Mouse (Mus musculus) neutrophil, adult 5-6 weeks (primary cell): Measurements from ENCODE around the gene Qpctl. TPM values are rescaled to one million over a fixed set of nuclear protein-coding genes. Genes with fewer than 3 reads are reported as not detected.

Source experiments
- ATAC-seq: fragments of 151-379, 151-347 bp; 2 replicates; pipeline ENCODE4 v1.8.0; 2017; ENCODE audit warnings: mild to moderate bottlenecking, moderate TSS enrichment; ENCODE audit not compliant: insufficient number of reproducible peaks, poor library complexity, low FRiP score, severe bottlenecking; ENCODE audit errors: extremely low read depth
- total RNA-seq: library from RNA; stranded (forward); fragments of 200-1000 nt; gene quantifications from 2 replicates; pipeline ENCODE4 v1.2.3, GENCODE M21; 2017

Qpctl gene
- total RNA-seq, 1 experiment from 2014 or later: 3.8 TPM

DNA sequence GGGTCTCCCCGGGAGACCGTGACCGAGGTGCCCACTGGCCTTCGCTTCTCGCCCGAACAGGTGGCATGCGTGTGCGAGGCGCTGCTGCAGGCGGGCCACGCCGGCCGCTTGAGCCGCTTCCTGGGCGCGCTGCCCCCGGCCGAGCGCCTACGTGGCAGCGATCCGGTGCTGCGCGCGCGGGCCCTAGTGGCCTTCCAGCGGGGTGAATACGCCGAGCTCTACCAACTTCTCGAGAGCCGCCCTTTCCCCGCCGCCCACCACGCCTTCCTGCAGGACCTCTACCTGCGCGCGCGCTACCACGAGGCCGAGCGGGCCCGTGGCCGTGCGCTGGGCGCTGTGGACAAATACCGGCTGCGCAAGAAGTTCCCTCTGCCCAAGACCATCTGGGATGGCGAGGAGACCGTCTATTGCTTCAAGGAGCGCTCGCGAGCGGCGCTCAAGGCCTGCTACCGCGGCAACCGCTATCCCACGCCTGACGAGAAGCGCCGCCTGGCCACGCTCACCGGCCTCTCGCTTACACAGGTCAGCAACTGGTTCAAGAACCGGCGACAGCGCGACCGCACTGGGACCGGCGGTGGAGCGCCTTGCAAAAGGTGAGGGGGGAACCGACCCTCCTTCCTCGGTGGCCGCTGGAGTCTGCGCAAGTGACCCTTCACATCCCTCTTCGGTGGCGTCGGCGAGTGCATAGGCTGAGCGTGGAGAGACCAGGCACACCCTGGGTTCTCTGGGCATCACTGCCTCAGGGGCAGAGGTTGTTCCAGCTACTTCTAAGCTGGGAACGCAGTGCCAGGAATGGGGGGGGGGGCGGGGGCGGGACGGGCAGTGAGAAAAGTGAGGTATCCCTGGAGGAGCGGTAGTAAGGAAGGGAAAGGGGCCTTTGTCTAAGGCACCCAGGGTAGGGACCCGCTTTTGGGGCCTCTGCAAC is 54.0 kb downstream of the Qpctl start:
- ATAC-seq: no peak

DNA sequence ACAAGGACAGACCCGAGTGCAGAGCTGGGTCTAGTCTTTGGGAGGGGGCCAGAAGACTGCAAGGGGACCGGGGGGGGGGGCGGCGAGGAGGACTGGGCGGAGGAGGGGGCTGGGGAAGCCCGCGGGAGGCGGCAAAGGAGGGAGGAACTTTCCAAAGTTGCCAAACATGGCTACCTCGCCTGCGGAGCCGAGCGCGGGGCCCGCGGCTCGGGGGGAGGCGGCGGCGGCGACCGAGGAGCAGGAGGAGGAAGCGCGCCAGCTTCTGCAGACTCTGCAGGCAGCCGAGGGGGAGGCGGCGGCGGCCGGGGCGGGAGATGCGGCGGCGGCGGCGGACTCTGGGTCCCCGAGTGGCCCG is 54.6 kb downstream of the Qpctl start, which contains the start of gene Six5:
Gene Six5, plus strand, starts transcription at position 124 of the 355 bp plus-strand sequence.
- ATAC-seq: no peak

DNA sequence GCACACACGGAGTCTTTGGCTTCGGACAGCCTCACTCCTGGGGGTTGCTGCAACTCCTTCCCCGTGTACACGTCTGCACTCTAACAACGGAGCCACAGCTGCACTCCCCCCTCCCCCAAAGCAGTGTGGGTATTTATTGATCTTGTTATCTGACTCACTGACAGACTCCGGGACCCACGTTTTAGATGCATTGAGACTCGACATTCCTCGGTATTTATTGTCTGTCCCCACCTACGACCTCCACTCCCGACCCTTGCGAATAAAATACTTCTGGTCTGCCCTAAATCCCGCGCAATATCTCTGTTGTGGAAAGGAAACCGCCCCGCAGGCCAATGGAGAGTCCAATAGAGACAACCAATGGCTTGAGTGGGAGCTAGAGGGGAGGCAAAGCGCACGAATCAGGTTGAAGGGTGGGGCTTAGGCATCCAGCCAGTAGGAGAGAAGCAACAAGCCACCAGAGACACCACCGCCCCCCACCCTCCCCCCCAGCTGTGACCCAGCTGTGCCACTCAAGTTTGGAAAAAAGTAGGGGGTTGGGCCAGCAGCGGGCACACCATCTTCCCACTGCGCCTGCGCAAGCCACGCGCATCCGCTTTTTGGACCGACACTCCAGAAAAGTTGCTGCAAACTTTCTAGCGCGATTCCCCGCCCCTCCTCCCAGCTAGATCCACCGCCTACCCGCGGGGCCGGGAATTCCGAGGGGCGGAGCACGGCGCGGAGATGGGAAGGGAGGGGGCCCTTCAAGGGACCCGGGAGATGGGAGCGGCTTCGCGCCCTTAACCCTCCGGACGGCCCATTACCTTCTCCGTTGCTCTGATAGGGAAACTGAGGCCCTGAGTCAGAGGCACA is 55.3 kb downstream of the Qpctl start:
- ATAC-seq: peak; percentile 28; the same call in 1 of the 2 replicates

DNA sequence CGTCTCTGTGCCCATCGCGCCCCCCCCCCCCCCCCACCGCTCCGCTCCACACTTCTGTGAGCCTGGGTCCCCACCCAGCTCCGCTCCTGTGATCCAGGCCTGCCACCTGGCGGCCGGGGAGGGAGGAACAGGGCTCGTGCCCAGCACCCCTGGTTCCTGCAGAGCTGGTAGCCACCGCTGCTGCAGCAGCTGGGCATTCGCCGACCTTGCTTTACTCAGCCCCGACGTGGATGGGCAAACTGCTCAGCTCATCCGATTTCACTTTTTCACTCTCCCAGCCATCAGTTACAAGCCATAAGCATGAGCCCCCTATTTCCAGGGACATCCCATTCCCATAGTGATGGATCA is 55.9 kb downstream of the Qpctl start:
- ATAC-seq: peak; percentile 53

DNA sequence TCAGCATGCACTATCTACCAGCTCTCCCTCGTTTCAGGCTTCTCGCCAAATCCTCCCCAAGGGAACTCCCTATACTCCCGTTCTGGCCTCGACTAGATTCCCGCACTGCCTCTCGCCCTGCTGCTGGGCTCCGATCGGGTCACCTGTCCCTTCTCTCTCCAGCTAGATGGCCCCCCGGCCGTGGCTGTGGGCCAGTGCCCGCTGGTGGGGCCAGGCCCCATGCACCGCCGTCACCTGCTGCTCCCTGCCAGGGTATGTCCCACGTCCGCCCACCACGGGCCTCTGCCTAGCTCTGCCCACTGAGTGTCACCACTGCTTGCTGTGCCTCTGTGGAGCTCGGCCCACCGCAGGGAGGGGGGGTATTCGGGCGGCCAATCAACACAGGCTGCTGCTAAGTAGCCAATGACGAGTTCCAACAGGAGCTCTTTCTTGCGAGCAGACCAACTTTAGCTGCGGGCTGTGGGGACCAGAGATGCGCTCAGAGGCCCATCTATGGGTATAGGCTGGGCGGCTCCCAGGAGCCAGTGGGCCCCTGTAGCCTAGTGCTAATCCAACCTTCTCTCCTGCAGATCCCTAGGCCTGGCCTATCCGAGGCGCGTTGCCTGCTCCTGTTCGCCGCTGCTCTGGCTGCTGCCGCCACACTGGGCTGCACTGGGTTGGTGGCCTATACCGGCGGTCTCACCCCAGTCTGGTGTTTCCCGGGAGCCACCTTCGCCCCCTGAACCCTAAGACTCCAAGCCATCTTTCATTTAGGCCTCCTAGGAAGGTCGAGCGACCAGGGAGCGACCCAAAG is 56.5 kb downstream of the Qpctl start:
- ATAC-seq: no peak

DNA sequence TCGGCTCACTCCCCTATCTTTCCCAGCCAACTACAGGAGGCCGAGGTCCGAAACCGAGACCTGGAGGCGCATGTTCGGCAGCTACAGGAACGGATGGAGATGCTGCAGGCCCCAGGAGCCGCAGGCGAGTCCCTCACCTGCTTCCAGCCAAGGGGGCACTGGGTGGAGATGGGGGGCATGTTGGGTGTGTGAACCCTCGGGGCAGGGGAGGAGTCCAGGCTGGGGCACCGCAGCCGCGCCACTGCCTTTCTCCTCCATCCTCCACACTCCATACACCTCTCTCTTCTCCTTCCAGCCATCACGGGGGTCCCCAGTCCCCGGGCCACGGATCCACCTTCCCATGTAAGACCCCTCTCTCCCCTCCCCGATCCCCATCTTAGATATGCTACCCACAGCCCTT is 57.2 kb downstream of the Qpctl start:
- ATAC-seq: no peak

Other genes starting within 250 kb of the Qpctl start
- gene Ccdc61, start 238.9 kb downstream of the Qpctl start, total RNA-seq: 16.2 and 17.5 TPM in 2 replicates
- not detected in 2 replicates for gene Nova2, start 223.4 kb downstream of the Qpctl start, total RNA-seq
- gene Nanos2, start 161.9 kb downstream of the Qpctl start, total RNA-seq: not detected in 2 replicates
- gene Mypop, start 158.0 kb downstream of the Qpctl start, total RNA-seq: 0.74 and 2.0 TPM in 2 replicates
- gene Irf2bp1, start 145.2 kb downstream of the Qpctl start, total RNA-seq: 13.2 and 16.9 TPM in 2 replicates
- gene Foxa3, start 125.8 kb downstream of the Qpctl start, total RNA-seq: not detected in 2 replicates
- gene Sympk, start 124.9 kb downstream of the Qpctl start, total RNA-seq: 64.8 and 67.0 TPM in 2 replicates
- gene Rsph6a, start 94.6 kb downstream of the Qpctl start, total RNA-seq: 0.35 and 0.37 TPM in 2 replicates
- 3.1 and 3.4 TPM in 2 replicates for gene Dmwd, start 73.1 kb downstream of the Qpctl start, total RNA-seq
- 1.4 and 2.1 TPM in 2 replicates for gene Dmpk, start 65.4 kb downstream of the Qpctl start, total RNA-seq
- gene Six5, start 54.7 kb downstream of the Qpctl start, total RNA-seq: 0.12 TPM in 1 of 2 replicates, not detected in the other
- not detected in 2 replicates for gene Gm4969, start 30.9 kb downstream of the Qpctl start, total RNA-seq
- gene Fbxo46, start 29.4 kb downstream of the Qpctl start, total RNA-seq: 11.3 and 13.3 TPM in 2 replicates
- 26.4 and 33.0 TPM in 2 replicates for gene Snrpd2, start 431 bp upstream of the Qpctl start, total RNA-seq
- gene Gipr, start 16.8 kb upstream of the Qpctl start, total RNA-seq: not detected in 2 replicates
- 9.1 and 13.3 TPM in 2 replicates for gene Eml2, start 27.1 kb upstream of the Qpctl start, total RNA-seq
- gene Gpr4, start 63.2 kb upstream of the Qpctl start, total RNA-seq: 0.37 TPM in 1 of 2 replicates, not detected in the other
- gene Opa3, start 79.0 kb upstream of the Qpctl start, total RNA-seq: 12.5 and 15.3 TPM in 2 replicates
- 400 and 419 TPM in 2 replicates for gene Vasp, start 122.5 kb upstream of the Qpctl start, total RNA-seq
- not detected in 2 replicates for gene Ppm1n, start 130.8 kb upstream of the Qpctl start, total RNA-seq
- not detected in 2 replicates for gene Rtn2, start 133.3 kb upstream of the Qpctl start, total RNA-seq
- gene Fosb, start 160.8 kb upstream of the Qpctl start, total RNA-seq: 60.5 and 64.4 TPM in 2 replicates
- gene Ercc1, start 195.5 kb upstream of the Qpctl start, total RNA-seq: 19.6 and 28.2 TPM in 2 replicates
- 7.1 and 7.3 TPM in 2 replicates for gene Cd3eap, start 210.2 kb upstream of the Qpctl start, total RNA-seq
- 0.12 and 0.37 TPM in 2 replicates for gene Ppp1r13l, start 210.5 kb upstream of the Qpctl start, total RNA-seq
- 27.4 and 30.1 TPM in 2 replicates for gene Ercc2, start 232.7 kb upstream of the Qpctl start, total RNA-seq